Mouse (Mus musculus): ENCODE data around the gene Ttc5. TPM values are rescaled to one million over a fixed set of nuclear protein-coding genes. Genes with fewer than 3 reads are reported as not detected.

Ttc5 gene
- total and polyA plus RNA-seq, 2 experiments from 2014 or later, result 31.9 to 69.1 TPM

DNA sequence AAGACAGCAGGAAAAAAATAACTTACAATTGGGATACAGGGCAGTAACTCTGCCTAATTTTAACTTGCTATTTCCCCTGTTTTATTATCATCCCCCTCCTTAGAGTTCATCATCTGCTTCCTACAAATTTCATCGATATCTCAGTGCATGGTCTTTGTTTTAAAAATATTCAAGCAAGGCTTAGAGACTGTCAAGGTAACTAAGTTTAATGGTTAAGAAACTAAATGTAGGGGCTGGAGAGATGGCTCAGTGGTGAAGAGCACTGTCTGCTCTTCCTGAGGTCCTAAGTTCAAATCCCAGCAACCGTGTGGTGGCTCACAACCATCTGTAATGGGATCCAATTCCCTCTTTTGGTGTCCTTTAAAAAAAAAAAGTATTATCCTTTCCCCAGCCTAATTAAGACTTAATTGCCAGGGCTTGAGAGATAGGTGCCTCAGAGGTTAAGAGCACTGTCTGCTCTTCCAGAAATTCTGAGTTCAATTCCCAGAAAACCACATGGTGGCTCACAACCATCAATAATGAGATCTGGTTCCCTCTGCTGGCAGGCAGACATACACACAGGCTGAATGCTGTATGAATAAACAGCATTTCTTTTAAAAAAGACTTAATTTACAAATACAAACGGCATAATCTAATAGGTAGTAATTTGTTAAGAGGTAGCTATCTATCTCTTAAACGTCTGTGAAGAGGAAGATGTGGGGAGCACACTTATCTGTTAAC lies 17.7 kb upstream of the Ttc5 start:
- DNase-seq (ENCODE audit: low spot score) (no peak), ATAC-seq (ENCODE audit: insufficient read depth, low read depth) (no peak)
- H3K4me2 ChIP-seq (ENCODE audit: low read depth, low read length), result no peak overlapping the region
- TF ChIP-seq CTCF (IDR thresholded peaks at IDR 0.05; ENCODE audit: low read depth) (peak; percentile 48), EP300 (IDR thresholded peaks at IDR 0.05; ENCODE audit: low read depth) (no peak)
- no peaks in the 10 kb centered on the region for H3K9me3 ChIP-seq (replicated peaks; ENCODE audit: control insufficient read depth, low read length)
- no peaks in the 10 kb centered on the region for H3K36me3 ChIP-seq (replicated peaks; ENCODE audit: control insufficient read depth, insufficient read depth, low read length)
- H3K4me3 ChIP-seq (ENCODE audit: low read depth, low read length), result no peak overlapping the region
- H3K4me1 ChIP-seq (ENCODE audit: control insufficient read depth, insufficient read depth), result no peaks in the 10 kb centered on the region
- H3K9ac ChIP-seq (replicated peaks; ENCODE audit: low read depth, low read length), result no peak overlapping the region
- 60% methylated on average over 4 of the region's 4 CpGs for WGBS
- H3K27me3 ChIP-seq (ENCODE audit: control insufficient read depth, insufficient read depth, low read length), result no peaks in the 10 kb centered on the region
- no peak overlapping the region for H3K27ac ChIP-seq (ENCODE audit: low read depth)

- no peaks in the 10 kb centered on the region for H3K36me3 ChIP-seq (replicated peaks; ENCODE audit: control insufficient read depth, insufficient read depth, low read length)
- 86% methylated on average over 6 of the region's 6 CpGs for WGBS
- no peak overlapping the region for H3K27ac ChIP-seq (ENCODE audit: low read depth)
- ATAC-seq (ENCODE audit: insufficient read depth, low read depth) (no peak), DNase-seq (ENCODE audit: low spot score) (no peak)
- no peak for TF ChIP-seq CTCF (IDR thresholded peaks at IDR 0.05; ENCODE audit: low read depth)
- no peak for TF ChIP-seq EP300 (IDR thresholded peaks at IDR 0.05; ENCODE audit: low read depth)
- H3K4me2 ChIP-seq (ENCODE audit: low read depth, low read length), result no peak overlapping the region
- no peak overlapping the region for H3K9ac ChIP-seq (replicated peaks; ENCODE audit: low read depth, low read length)
- H3K27me3 ChIP-seq (ENCODE audit: control insufficient read depth, insufficient read depth, low read length), result no peaks in the 10 kb centered on the region
- no peaks in the 10 kb centered on the region for H3K4me1 ChIP-seq (ENCODE audit: control insufficient read depth, insufficient read depth)
- H3K9me3 ChIP-seq (replicated peaks; ENCODE audit: control insufficient read depth, low read length), result no peaks in the 10 kb centered on the region
- H3K4me3 ChIP-seq (ENCODE audit: low read depth, low read length), result no peak overlapping the region
Measured at GRCm38 (mm10) chr14:50802441-50802840, 17.1 kb upstream of the Ttc5 start.

DNA sequence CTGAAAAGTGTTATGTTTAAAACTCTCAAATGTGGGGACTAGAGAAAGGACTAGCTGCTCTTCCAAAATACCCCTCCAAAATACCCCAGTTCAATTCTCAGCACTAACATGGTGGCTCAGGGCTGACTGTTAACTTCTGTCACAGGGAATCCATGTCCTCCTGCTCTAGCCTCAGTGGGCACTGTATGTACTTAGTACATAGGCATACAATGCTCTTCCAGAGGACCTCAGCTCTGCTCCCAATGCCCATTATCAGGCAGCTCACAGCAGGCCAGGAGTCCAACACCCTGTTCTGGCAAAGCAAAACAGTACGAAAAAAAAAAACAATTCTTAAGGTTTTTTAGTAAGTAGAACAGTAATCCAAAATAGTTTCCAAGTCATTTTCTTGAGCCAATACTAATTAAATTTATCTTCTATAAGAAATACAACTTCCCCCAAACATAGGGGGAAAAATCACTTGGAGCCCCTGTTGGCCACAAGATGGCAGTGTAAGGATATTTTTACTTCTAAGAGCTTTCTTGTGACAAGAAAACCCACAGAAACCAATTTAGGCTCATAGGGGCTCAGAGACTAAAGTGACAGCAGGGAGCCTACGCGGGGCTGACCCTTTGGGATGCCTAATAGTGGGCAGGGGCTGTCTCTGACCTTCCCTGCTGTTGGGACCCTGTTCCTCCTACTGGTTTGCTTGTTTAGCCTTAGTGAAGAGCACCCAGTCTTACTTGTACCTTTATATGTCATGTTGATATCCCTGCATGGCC lies 14.4 kb upstream of the Ttc5 start:
- Histone ChIP-seq H3K4me3 (ENCODE audit: low read depth, low read length) (no peak overlapping the region), H3K9ac (replicated peaks; ENCODE audit: low read depth, low read length) (no peak overlapping the region), H3K27me3 (ENCODE audit: control insufficient read depth, insufficient read depth, low read length) (no peaks in the 10 kb centered on the region), H3K4me1 (ENCODE audit: control insufficient read depth, insufficient read depth) (no peaks in the 10 kb centered on the region), H3K9me3 (replicated peaks; ENCODE audit: control insufficient read depth, low read length) (no peaks in the 10 kb centered on the region), H3K27ac (ENCODE audit: low read depth) (no peak overlapping the region), H3K36me3 (replicated peaks; ENCODE audit: control insufficient read depth, insufficient read depth, low read length) (no peaks in the 10 kb centered on the region), H3K4me2 (ENCODE audit: low read depth, low read length) (no peak overlapping the region)
- TF ChIP-seq EP300 (IDR thresholded peaks at IDR 0.05; ENCODE audit: low read depth), result no peak
- peak; percentile 53 for TF ChIP-seq CTCF (IDR thresholded peaks at IDR 0.05; ENCODE audit: low read depth)
- 8% methylated on average over 3 of the region's 3 CpGs for WGBS
- ATAC-seq (ENCODE audit: insufficient read depth, low read depth), result no peak
- peak; percentile 61 for DNase-seq (ENCODE audit: low spot score)

GRCm38 (mm10) chr14:50798512-50798911 lies 13.2 kb upstream of the Ttc5 start:
- peak; percentile 28 for TF ChIP-seq CTCF (IDR thresholded peaks at IDR 0.05; ENCODE audit: low read depth)
- no peak for TF ChIP-seq EP300 (IDR thresholded peaks at IDR 0.05; ENCODE audit: low read depth)
- Histone ChIP-seq H3K4me3 (ENCODE audit: low read depth, low read length) (no peak overlapping the region), H3K4me1 (ENCODE audit: control insufficient read depth, insufficient read depth) (no peaks in the 10 kb centered on the region), H3K4me2 (ENCODE audit: low read depth, low read length) (no peak overlapping the region), H3K9me3 (replicated peaks; ENCODE audit: control insufficient read depth, low read length) (no peaks in the 10 kb centered on the region), H3K36me3 (replicated peaks; ENCODE audit: control insufficient read depth, insufficient read depth, low read length) (no peaks in the 10 kb centered on the region), H3K27ac (ENCODE audit: low read depth) (no peak overlapping the region), H3K27me3 (ENCODE audit: control insufficient read depth, insufficient read depth, low read length) (no peaks in the 10 kb centered on the region), H3K9ac (replicated peaks; ENCODE audit: low read depth, low read length) (no peak overlapping the region)
- WGBS, result 58% methylated on average over 2 of the region's 2 CpGs
- ATAC-seq (ENCODE audit: insufficient read depth, low read depth), result no peak
- DNase-seq (ENCODE audit: low spot score), result no peak

- ATAC-seq (ENCODE audit: insufficient read depth, low read depth) (no peak), DNase-seq (ENCODE audit: low spot score) (no peak)
- Histone ChIP-seq H3K4me1 (ENCODE audit: control insufficient read depth, insufficient read depth) (no peaks in the 10 kb centered on the region), H3K4me3 (ENCODE audit: low read depth, low read length) (no peak overlapping the region), H3K27ac (ENCODE audit: low read depth) (no peak overlapping the region), H3K9me3 (replicated peaks; ENCODE audit: control insufficient read depth, low read length) (no peaks in the 10 kb centered on the region), H3K4me2 (ENCODE audit: low read depth, low read length) (no peak overlapping the region), H3K27me3 (ENCODE audit: control insufficient read depth, insufficient read depth, low read length) (no peaks in the 10 kb centered on the region), H3K9ac (replicated peaks; ENCODE audit: low read depth, low read length) (no peak overlapping the region), H3K36me3 (replicated peaks; ENCODE audit: control insufficient read depth, insufficient read depth, low read length) (no peaks in the 10 kb centered on the region)
- TF ChIP-seq EP300 (IDR thresholded peaks at IDR 0.05; ENCODE audit: low read depth) (no peak), CTCF (IDR thresholded peaks at IDR 0.05; ENCODE audit: low read depth) (no peak)
- 73% methylated on average over 1 of the region's 1 CpGs for WGBS
Measured at GRCm38 (mm10) chr14:50796464-50796863, 11.1 kb upstream of the Ttc5 start.

Measured in heart, postnatal 0 days (tissue).